Mouse (Mus musculus): ENCODE data around the gene Rnf141.

Gene Rnf141

GRCm38 (mm10) chr7:110843916-110844874, at the start of gene Rnf141:
Gene Rnf141 (minus strand): TSS chr7:110844457.
- peak; percentile 95 for DNase-seq (ENCODE audit: low spot score)

GRCm38 (mm10) chr7:110891501-110891986, 47.3 kb upstream of the Rnf141 start:
- no peak for DNase-seq (ENCODE audit: low spot score)

- DNase-seq (ENCODE audit: low spot score) = no peak
Observed at GRCm38 (mm10) chr7:110881746-110882333, 37.6 kb upstream of the Rnf141 start.

DNA sequence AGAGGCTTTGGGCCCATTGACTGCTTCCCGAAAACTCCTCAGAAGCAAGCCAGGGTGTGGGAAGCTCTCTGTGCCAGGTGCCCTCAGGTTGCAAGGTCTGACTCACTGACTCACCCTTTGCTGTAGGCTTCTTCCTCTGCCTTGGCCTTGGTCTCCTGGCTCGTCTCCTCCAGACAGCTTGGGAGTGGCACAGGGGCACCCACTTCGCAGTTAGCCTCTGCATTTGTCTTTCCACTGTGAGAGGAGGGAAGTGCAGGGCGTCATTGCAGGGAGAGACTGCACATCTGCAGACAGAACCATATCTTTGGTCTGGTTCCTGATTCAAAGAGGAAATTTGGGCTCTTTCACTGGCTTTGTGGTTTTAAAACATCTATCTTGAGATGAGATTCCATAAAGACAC, 33.8 kb upstream of the Rnf141 start:
- DNase-seq (ENCODE audit: low spot score) = no peak

DNA sequence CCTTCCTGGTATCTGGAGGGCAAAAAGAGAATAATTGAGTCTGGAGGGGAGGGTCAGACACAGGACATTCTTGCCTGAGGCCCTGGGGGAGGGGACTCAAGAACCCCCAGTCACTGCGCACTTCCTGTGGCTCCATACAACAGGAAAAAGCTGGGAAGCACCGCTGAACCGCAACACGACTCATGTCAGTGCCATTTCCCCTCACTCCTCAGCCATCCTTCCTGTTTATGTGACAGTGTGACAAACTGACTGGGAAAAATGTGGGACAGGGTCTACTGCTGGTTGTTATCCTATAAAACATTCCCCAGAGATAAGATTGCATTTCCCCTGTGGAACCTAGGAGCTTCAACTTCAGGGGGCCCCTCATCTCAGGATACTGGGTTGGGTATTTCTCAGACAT, 32.7 kb upstream of the Rnf141 start:
- DNase-seq (ENCODE audit: low spot score) = peak; percentile 19

DNA sequence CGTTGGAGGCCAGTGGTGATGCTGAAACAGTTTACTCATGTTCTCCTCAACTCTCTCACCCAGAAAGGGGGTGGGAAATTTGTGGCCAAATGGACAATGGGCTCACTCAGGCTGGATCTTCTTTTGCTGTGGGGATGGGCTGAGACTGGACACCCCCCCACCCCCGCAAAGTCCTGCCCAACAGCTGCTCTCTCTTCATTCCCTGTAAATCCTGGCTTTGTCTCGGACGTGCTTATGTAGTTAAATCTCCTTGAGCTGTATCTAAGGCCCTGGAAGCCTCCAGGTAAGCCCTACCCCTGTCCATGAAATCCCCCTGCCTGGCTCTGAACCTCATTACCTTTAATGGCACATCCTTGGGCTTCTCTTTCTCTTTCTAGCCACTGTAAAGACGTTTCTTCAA, 24.6 kb upstream of the Rnf141 start:
- DNase-seq (ENCODE audit: low spot score) = no peak

DNA sequence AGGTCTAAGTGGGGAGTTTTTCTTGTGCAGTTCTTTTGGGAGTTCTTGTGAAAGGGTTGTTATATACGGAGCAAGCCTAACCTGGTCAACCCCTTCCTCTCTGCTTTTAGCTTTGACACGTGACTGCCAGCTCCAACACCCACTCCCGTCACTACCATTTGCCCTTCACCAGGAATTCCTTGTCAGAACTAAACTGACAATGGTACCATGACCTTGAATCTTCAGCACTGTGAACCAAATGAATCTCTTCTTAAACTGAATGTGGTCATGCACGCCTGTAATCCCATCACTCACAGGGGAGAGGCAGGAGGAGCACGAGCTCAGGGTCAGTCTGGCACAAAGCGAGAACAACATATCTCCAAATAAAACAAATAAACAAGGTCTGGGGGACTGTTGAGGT, 22.9 kb upstream of the Rnf141 start:
- DNase-seq (ENCODE audit: low spot score) = no peak

GRCm38 (mm10) chr7:110866021-110866420, 21.8 kb upstream of the Rnf141 start:
- DNase-seq (ENCODE audit: low spot score) = no peak

- DNase-seq (ENCODE audit: low spot score) = no peak
Observed at GRCm38 (mm10) chr7:110865570-110865969, 21.3 kb upstream of the Rnf141 start.

DNA sequence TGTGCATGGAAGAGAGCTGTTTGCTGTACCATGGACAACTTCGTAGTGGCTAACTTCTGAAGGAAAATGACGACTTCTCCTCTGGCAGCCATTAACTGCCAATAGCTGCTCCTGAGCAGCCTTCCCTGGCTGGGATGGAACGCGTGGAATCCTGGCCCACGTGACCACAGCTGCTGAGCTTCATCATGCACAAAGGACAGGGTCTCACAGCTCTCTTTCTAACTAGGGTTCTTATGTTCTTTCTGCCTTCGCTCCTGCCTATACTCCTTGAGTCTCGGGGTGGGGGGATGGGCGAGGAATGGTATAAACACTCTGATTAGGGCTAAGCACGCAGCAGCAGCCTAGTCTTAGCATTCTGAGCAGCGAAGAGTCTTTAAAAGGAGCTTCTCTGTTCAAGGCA, 20.8 kb upstream of the Rnf141 start:
- DNase-seq (ENCODE audit: low spot score) = peak; percentile 55

DNA sequence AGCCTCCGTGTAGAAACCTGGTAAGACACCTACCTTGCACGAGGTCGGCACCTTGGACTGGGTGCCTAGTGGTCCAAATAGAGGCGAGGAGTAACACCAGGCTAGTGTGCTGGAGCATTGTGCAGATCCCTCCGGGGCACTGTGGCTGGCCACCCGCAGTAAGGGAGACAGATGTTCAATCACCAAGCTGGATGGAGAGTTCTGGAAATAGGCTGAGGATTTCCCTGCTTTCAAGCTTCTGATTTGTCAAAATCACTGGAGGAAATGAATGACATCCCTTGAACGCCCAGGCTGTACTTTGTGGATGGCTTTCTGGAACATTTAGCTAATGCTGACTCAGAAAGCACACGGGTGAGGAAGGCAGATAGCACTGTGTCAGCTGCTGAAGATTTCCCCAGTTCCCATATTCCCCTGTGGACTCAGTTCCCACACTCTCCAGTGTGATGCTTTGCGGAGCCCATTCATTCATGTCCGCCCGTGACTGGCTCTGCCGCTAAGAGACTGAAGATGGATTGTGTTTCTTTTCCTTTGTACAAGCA, 18.6 kb upstream of the Rnf141 start, which contains the start of gene Lyve1:
Gene Lyve1 (minus strand): TSS at position 489 of the 539 bp plus-strand sequence.
- DNase-seq (ENCODE audit: low spot score) = no peak

- DNase-seq (ENCODE audit: low spot score) = no peak
Observed at GRCm38 (mm10) chr7:110860129-110860528, 15.9 kb upstream of the Rnf141 start.

DNA sequence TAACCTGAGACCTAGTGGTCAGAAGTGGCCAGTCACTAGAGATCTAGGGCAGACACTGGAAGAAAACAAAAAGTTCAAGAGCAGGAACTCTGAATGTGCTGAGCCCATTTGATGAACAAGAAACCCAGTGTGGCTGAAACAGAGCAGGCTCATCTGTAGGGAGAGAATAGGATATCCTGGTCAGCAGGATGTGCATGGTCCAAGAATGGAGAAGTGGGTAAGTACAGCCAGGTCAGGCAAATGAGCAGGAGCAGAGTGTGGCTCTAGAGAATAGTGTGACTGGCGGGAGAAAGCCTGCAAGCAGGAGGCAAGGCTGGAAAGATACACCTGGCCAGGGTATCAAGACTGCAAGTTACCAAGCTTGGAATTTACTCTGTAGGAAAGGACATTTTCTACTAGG, 11.3 kb upstream of the Rnf141 start:
- DNase-seq (ENCODE audit: low spot score) = no peak

DNA sequence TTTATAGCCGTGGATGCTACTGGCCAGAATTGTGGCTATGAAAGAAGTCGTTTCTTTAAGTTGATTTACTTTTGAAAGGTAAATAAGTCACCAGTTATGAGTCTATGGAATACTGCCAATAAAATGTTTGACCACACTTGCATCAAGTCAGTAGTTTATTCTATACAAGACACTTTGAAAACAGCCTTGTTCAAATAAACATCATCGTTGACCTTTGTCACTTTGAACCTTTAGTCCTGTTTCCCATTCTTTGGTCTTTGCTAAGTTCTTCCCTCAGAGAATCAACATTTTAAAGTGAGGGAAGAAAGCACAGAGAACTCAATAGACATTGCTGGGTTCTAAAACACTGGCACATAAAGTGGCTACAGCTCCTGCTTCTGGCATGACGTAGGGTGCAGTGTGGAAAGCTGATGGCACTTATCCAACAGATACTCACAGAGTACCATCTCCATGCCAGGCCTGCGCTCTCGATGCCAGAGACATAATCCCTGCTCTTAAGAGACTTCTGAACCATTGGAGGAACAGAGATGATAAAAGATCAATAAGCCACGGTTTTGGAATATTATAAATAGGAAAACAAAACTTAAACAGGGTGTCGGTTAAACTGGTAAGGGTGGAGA, 10.8 kb upstream of the Rnf141 start:
- no peak for DNase-seq (ENCODE audit: low spot score)

GRCm38 (mm10) chr7:110854519-110854918, 10.3 kb upstream of the Rnf141 start:
- peak; percentile 32 for DNase-seq (ENCODE audit: low spot score)

DNA sequence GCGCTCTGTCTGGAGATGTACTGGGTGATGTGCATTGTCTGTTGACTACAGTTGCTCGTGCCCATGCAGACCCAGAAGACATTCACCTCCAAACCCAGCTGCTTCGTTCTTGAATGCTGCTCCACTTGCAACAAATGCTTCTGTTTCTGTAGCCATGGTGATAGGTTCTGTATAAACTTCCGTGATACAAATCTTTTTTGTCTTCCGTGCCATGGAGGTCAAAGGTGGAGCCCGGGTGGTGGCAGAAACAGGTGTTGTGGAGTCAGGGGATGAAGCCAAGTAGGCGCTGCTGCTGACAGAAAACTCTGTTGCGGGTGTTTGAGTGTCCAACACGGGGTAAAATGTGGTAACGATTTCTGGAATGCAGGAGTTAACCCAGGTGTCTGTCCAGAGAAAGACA, 9.4 kb upstream of the Rnf141 start:
- DNase-seq (ENCODE audit: low spot score) = no peak

DNA sequence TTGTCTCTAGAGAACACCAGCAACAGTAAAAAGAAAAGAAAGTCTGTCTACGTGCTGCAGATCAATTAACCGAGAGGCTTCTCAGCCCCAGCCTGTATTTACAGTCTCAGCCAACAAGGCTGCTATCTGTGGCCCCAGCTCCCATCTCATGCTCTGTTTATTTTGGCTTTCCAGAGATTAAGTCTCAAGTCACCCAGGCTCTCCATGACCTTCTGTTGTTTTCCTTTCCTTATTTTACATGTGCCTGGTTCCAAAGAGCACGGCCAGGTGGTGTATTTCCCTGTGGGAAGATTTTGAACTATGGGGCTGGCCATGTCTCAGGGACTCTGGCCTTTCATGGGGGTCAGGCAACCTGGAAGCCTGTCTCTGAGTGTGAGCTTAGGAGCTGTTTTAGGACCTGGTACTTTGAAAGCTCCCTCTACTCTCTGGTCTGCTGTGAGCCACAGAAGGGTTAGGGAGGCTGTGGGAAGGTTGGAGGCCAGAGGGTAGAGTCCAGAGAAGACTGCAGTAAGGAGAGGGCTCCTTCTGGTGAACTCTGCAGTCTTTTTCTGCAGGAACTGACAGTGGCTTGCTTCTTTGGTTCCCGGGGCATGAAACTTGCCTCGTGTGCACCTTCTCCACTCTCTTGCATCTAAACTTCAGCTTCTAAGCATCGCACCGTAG, 7.4 kb upstream of the Rnf141 start:
- DNase-seq (ENCODE audit: low spot score) = no peak

GRCm38 (mm10) chr7:110848371-110848770, 4.1 kb upstream of the Rnf141 start:
- DNase-seq (ENCODE audit: low spot score) = no peak

- no peak for DNase-seq (ENCODE audit: low spot score)
Observed at GRCm38 (mm10) chr7:110847321-110847720, 3.1 kb upstream of the Rnf141 start.

DNA sequence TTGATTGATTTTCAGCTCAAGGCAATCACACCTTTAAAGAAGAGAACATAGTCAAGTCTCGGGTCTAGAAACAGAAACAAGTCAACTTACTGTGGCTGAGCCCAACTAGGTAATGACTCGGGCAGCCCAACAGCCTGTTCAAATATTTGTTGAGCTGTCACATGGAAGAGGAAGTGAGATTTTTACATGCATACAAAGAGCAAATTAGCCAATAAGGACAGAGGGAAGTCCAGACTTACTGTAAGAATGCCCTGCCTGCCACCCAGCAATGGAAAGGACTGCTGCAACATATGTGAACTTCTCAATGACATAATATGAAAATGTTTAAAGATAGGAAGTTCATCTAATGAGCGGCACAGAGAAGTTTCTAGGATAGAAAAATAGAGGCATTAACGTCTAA, 3.9 kb downstream of the Rnf141 start:
- no peak for DNase-seq (ENCODE audit: low spot score)

DNA sequence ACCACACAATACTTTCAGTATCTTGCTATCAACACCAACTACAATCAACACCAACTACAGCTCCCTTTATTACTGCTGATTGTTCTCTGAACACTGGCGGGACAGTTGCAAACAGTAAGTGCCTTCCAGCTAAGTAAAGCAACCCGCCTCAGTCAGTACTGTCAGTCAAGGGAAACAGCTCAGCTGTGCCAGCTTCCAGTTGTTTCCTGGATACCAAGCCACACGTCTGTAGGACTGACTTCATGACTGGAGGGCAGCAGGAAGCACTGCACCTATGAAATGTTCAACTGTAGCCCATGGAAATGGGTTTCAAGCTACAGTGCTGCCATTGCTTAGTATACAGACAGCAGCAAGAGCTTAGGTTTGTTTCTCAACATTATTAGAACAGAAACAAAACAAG, 9.7 kb downstream of the Rnf141 start:
- no peak for DNase-seq (ENCODE audit: low spot score)

GRCm38 (mm10) chr7:110834018-110834417, 10.2 kb downstream of the Rnf141 start:
- no peak for DNase-seq (ENCODE audit: low spot score)

Data from embryo, embryonic 10.5 days (tissue).